Mouse (Mus musculus) liver, embryonic 14.5 days (tissue): ENCODE results near the gene Lad1. TPM values are rescaled to one million over a fixed set of nuclear protein-coding genes. Genes with fewer than 3 reads are reported as not detected.

Source experiments
- ATAC-seq: fragments of 200-750 bp; cut with Nextera tagmentation; 2 replicates; pipeline ENCODE4 v1.8.0; 2017; ENCODE audit warnings: moderate number of reproducible peaks, mild to moderate bottlenecking, moderate library complexity; ENCODE audit not compliant: insufficient read depth
- DNase-seq, 3 experiments: peaks; one replicate each; pipeline ENCODE4 v3.0.0-alpha.2; 2012 to 2013; ENCODE audit warnings: low read depth in 3 of 3, low spot score in 3 of 3
- H3K27ac ChIP-seq: fragments of 300-500 bp; sonication (generic); 2 replicates; pipeline ENCODE4 v1.5.1; 2014; ENCODE audit warnings: moderate library complexity, mild to moderate bottlenecking, control low read depth, inconsistent platforms
- H3K27me3 ChIP-seq: fragments of 300-500 bp; sonication (generic); 2 replicates; pipeline ENCODE4 v1.6.1; 2014; ENCODE audit warnings: mild to moderate bottlenecking, low read length, moderate library complexity; ENCODE audit not compliant: control insufficient read depth, insufficient read depth
- H3K36me3 ChIP-seq: fragments of 300-500 bp; sonication (generic); replicated peaks from 2 replicates; pipeline ENCODE4 v1.6.1; 2014; ENCODE audit warnings: low read depth; ENCODE audit not compliant: control insufficient read depth, insufficient read depth
- H3K4me1 ChIP-seq, 2 experiments: fragments of 200-500 bp in 1 of 2; fragments of 300-500 bp in 1 of 2; sonication (generic) in 1 of 2; replicated peaks; 2 replicates each; pipeline ENCODE4 v1.6.1; 2012 to 2014; ENCODE audit warnings: antibody characterized with exemption in 1 of 2, inconsistent platforms in 1 of 2, low read length in 1 of 2; ENCODE audit not compliant: control insufficient read depth in 2 of 2, insufficient read depth in 2 of 2
- H3K4me2 ChIP-seq: fragments of 300-500 bp; sonication (generic); 2 replicates; pipeline ENCODE4 v1.6.1; 2014; ENCODE audit warnings: low read depth, mild to moderate bottlenecking, control low read depth, moderate library complexity
- H3K4me3 ChIP-seq, 2 experiments: fragments of 200-500 bp in 1 of 2; fragments of 300-500 bp in 1 of 2; sonication (generic) in 1 of 2; 2 replicates each; pipeline ENCODE4 v1.5.1; 2012 to 2014; ENCODE audit warnings: low read depth in 2 of 2, low read length in 2 of 2, mild to moderate bottlenecking in 2 of 2, control low read depth in 1 of 2, inconsistent platforms in 1 of 2, moderate library complexity in 1 of 2; ENCODE audit not compliant: insufficient read depth in 1 of 2
- H3K9ac ChIP-seq: fragments of 300-500 bp; sonication (generic); replicated peaks from 2 replicates; pipeline ENCODE4 v1.6.1; 2014; ENCODE audit warnings: mild to moderate bottlenecking, control low read depth, moderate library complexity
- H3K9me3 ChIP-seq: fragments of 300-500 bp; sonication (generic); 2 replicates; pipeline ENCODE4 v1.6.1; 2016; ENCODE audit warnings: low read length, mixed read lengths; ENCODE audit not compliant: control insufficient read depth
- CTCF ChIP-seq: IDR thresholded peaks from 2 replicates; pipeline ENCODE4 v1.5.1; 2016; ENCODE audit warnings: antibody characterized with exemption, low read depth, control low read depth
- EP300 ChIP-seq: IDR thresholded peaks from 2 replicates; pipeline ENCODE4 v1.6.1; 2016; ENCODE audit warnings: antibody characterized with exemption, low read depth
- WGBS: fragments of 180-500 bp; shearing (Covaris S2); extraction: QIAGEN DNeasy Blood & Tissue Kit; methylation state at CpG from one replicate; pipeline ENCODE4 v1.1.7; 2014; ENCODE audit not compliant: insufficient replicate concordance; 5-methylcytosine and 5-hydroxymethylcytosine counted together
- polyA plus RNA-seq, 2 experiments: library from polyadenylated mRNA; depleted of rRNA in 1 of 2; stranded (reverse) in 1 of 2; unstranded in 1 of 2; fragments of >200 nt; fragmentation: Nextera tagmentation in 1 of 2; extraction: Ambion mirVana in 1 of 2; gene quantifications; 2 replicates each; pipeline versions ENCODE4 v1.2.1 to v1.2.3; 2012 to 2014

The Lad1 gene
- polyA plus RNA-seq, 2 experiments, result 0.12 to 0.14 TPM

DNA sequence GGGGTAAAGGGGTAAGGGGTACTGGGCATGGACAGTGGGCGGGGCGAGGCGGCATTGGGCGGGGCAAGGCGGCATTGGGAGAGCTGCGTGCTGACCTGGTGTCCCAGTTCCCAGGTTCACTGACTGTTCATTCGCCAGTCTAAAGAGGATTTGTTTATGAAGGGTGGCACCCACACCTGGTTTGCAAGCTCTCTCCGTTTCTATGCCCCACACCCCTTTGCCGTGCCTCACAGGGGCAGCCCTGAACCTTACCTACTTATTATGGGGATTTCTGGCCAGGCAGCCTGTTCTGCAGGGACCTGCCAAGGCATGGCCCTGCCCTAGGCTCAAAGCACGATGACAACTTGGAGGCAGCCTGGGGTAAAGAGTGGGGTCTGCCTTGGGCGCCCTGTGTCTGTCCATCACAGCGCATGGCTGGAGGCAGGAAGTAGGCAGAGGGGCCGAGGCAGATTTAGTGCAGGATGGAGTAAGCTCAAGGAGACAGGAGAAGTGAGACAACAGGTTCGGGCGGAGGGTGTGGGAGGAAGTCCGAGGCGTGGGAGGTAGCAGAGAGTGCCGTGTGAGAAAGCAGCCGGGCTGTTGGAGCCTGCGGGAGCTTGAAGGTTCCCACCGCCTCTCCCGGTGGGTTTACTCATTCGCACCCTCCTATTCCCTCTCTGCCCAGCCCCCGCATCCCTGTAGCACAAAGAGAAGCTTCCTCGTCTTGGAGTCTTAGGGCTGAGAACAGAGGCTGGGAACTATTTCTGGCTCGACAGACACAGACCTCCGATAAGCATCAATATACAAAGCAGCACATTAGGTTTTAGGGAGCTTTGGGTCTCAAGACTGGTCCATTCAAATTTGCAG, 24.8 kb upstream of the Lad1 start:
- 8% methylated on average over 27 of the region's 27 CpGs for WGBS
- ATAC-seq, result no peak
- no peak overlapping the region for H3K9ac ChIP-seq
- peaks cover 8% of the 10 kb centered on the region; the same call in 1 of the 2 replicates for H3K27me3 ChIP-seq
- H3K4me2 ChIP-seq, result peak overlapping the region; percentile 44
- H3K9me3 ChIP-seq, result no peaks in the 10 kb centered on the region
- peaks cover 5 to 10% of the 10 kb centered on the region in 2 experiments; a peak in 3 of 4 replicates for H3K4me1 ChIP-seq
- H3K4me3 ChIP-seq, result no peak overlapping the region
- no peak overlapping the region for H3K27ac ChIP-seq
- H3K36me3 ChIP-seq, result no peaks in the 10 kb centered on the region
- DNase-seq, result no peak
- TF ChIP-seq CTCF (no peak), EP300 (no peak)

DNA sequence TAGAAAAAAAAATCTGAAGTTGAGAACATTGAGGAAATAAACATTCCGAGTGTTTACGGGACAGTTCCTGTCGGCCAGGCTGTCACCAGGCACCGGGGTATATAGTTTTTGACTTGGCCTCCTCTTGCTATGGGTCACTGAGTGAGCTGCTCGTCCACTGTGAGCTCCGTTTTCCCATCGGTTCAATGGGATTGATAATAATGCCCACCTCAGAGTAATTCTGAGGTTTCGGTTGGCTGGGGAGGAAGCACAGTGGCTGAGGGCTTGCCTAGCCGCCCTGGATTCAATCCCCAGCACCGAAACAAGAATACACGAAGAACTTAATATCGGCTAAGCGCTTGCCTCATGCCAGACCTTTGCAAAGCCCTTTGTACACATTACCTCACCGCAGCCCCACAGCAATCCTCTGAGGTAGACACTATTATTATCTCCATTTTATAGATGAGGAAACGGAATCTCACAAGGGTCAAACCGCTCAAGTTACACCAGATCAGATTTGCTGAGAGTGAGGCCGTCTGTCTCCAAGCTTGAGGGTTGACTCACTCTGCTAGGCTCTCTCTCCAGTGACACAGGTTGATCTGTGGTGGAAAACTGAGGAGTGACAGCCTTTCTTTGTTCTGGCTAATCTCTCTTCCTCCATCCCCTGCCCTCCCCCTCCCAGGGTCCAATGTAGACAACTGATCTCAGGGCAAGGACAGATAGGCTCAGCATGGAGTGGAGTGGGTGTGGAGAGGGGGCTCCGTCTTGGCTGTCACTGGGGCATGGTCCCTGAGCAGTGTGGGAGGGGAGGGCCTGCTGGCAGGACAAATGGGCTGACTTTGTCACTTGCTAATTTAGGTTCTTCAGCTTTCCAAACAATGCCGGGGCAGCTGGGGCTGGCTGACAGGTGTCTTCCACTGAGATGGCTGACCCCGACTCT, 23.9 kb upstream of the Lad1 start:
- WGBS, result 12% methylated on average over 20 of the region's 20 CpGs
- no peak for ATAC-seq
- H3K9ac ChIP-seq, result no peak overlapping the region
- peaks cover 8% of the 10 kb centered on the region; the same call in 1 of the 2 replicates for H3K27me3 ChIP-seq
- H3K9me3 ChIP-seq, result no peaks in the 10 kb centered on the region
- no peak for DNase-seq
- H3K27ac ChIP-seq, result no peak overlapping the region
- TF ChIP-seq CTCF (no peak), EP300 (no peak)
- no peaks in the 10 kb centered on the region for H3K36me3 ChIP-seq
- H3K4me1 ChIP-seq, result peaks cover 2 to 6% of the 10 kb centered on the region in 2 experiments; a peak in 2 of 4 replicates
- no peak overlapping the region for H3K4me3 ChIP-seq
- peak overlapping the region; percentile 44 for H3K4me2 ChIP-seq

DNA sequence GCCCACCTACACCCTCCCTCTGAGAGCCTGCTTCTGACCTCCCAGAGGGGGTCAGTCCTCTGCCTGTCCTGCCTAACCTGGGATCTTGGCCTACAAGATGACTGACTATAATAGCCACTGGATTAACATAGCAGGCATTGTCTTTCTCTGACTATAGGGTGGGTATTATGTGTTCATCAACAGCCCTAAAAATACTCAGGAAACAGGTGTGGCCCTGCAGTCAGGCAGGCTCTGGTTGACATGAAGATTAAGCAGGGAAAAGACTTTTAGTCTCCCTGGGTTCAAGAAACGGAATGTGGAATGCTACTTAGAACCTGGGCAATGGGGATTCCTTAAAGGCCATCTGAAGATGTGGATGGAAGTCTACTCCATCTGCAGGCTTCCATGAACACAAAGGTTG, 19.9 kb upstream of the Lad1 start:
- Histone ChIP-seq H3K4me1 (peaks cover 2 to 18% of the 10 kb centered on the region in 2 experiments; a peak in 3 of 4 replicates), H3K4me3 (no peak overlapping the region), H3K4me2 (no peak overlapping the region), H3K27ac (no peak overlapping the region), H3K9me3 (no peaks in the 10 kb centered on the region), H3K9ac (no peak overlapping the region), H3K27me3 (0 out of 2 replicates have a peak, but pooled peaks cover 3% of the 10 kb centered on the region), H3K36me3 (no peaks in the 10 kb centered on the region)
- WGBS, result 46% methylated on average over 1 of the region's 1 CpGs
- ATAC-seq (no peak), DNase-seq (no peak)
- TF ChIP-seq EP300 (no peak), CTCF (no peak)

DNA sequence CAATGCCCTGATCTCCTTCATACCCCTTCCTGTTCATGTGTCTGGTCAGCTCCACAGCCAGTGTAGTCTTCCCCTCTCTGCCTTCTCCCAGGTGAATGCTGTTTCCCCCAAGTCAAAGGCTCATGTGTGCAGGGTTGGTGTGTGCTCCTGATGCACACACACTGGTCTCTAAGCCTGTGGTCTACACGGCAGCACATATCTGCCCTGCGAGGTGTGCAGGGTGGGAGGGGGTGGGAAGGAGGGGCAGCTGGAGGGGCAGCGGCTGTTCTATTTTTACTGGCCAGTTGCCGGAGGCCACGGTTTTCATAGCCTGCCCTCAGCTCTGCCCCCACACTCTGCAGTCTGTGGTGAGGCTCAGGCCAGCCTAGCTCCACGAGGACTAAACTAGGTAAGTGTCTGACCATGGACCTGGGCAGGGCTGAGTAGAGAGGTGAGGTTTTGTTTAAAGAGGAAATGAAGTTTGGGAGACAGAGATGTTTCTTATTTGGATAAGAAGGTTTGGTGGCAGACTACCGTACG, 19.2 kb upstream of the Lad1 start:
- Histone ChIP-seq H3K4me2 (no peak overlapping the region), H3K9me3 (no peaks in the 10 kb centered on the region), H3K27ac (no peak overlapping the region), H3K9ac (no peak overlapping the region), H3K4me3 (no peak overlapping the region), H3K36me3 (no peaks in the 10 kb centered on the region), H3K27me3 (no peaks in the 10 kb centered on the region), H3K4me1 (peaks cover 0 to 17% of the 10 kb centered on the region in 2 experiments; a peak in 2 of 4 replicates)
- no peak for ATAC-seq
- 25% methylated on average over 8 of the region's 8 CpGs for WGBS
- TF ChIP-seq CTCF, result no peak
- TF ChIP-seq EP300, result no peak
- no peak for DNase-seq
